Mouse (Mus musculus): ENCODE data around the gene Alox5ap.

Gene Alox5ap

GRCm38 (mm10) chr5:149319874-149320323, 55.3 kb downstream of the Alox5ap start:
- no peak for DNase-seq

- DNase-seq = peak; percentile 77 to 84
These were observed 56.2 kb downstream of the Alox5ap start for GRCm38 (mm10) chr5:149320534-149321482.

- peak; percentile 41 to 53 for DNase-seq
These were observed 57.6 kb downstream of the Alox5ap start for GRCm38 (mm10) chr5:149321909-149322841.

- peak; percentile 93 for DNase-seq
These were observed 58.5 kb downstream of the Alox5ap start for GRCm38 (mm10) chr5:149322938-149323553.

GRCm38 (mm10) chr5:149324739-149325138, 60.2 kb downstream of the Alox5ap start:
- DNase-seq = no peak

- DNase-seq = peak; percentile 70 to 86
These were observed 64.7 kb downstream of the Alox5ap start for GRCm38 (mm10) chr5:149329098-149329887.

- no peak for DNase-seq
These were observed 66.0 kb downstream of the Alox5ap start for GRCm38 (mm10) chr5:149330601-149331000.

- DNase-seq = peak; percentile 65 to 69
These were observed 67.0 kb downstream of the Alox5ap start for GRCm38 (mm10) chr5:149331407-149332143.

GRCm38 (mm10) chr5:149332787-149333186, 68.2 kb downstream of the Alox5ap start:
- DNase-seq = no peak

- no peak for DNase-seq
These were observed 69.6 kb downstream of the Alox5ap start for GRCm38 (mm10) chr5:149333941-149334698.

GRCm38 (mm10) chr5:149335009-149335408, 70.4 kb downstream of the Alox5ap start:
- no peak for DNase-seq

GRCm38 (mm10) chr5:149335563-149336238, 71.1 kb downstream of the Alox5ap start:
- DNase-seq = peak; percentile 72 to 91

- DNase-seq = no peak
These were observed 72.6 kb downstream of the Alox5ap start for GRCm38 (mm10) chr5:149337148-149337547.

All from kidney, adult 8-10 months (tissue).